Mouse (Mus musculus): ENCODE data around the gene Bid.
A peak's percentile ranks its signal among the peaks of the same experiment; 100 is the strongest.

Gene Bid

GRCm38 (mm10) chr6:120916074-120916971, at the start of gene Bid:
Gene Bid (minus strand): TSS chr6:120916853.
- DNase-seq (ENCODE audit: low read depth, low spot score): peak; percentile 88

- no peak for DNase-seq (ENCODE audit: low read depth, low spot score)
Observed at GRCm38 (mm10) chr6:120965814-120966213, 49.2 kb upstream of the Bid start.

DNA sequence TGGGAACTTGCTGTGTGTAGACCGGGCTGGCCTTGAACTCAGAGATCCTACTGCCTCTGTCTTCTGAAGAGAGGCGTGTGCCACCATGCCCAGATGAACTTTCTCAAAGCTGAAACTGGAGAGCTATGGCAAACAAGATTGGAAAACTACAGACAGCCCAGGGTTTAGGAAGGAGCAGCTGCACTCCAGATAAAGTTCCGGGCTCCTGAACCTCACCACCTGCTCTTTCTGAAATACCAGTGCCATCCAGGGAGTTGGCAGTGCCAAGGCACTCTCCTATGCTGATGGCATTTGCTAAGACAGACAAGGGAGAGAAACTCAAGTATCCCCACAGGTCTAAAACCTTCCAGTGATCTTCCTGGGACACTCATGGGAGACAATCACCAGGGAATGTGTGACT, 47.5 kb upstream of the Bid start:
- no peak for DNase-seq (ENCODE audit: low read depth, low spot score)

GRCm38 (mm10) chr6:120960338-120961030, 43.8 kb upstream of the Bid start:
- DNase-seq (ENCODE audit: low read depth, low spot score): no peak

- no peak for DNase-seq (ENCODE audit: low read depth, low spot score)
Observed at GRCm38 (mm10) chr6:120957331-120957730, 40.7 kb upstream of the Bid start.

GRCm38 (mm10) chr6:120956259-120957161, 39.9 kb upstream of the Bid start:
- no peak for DNase-seq (ENCODE audit: low read depth, low spot score)

GRCm38 (mm10) chr6:120955215-120955614, 38.6 kb upstream of the Bid start:
- no peak for DNase-seq (ENCODE audit: low read depth, low spot score)

- no peak for DNase-seq (ENCODE audit: low read depth, low spot score)
Observed at GRCm38 (mm10) chr6:120954241-120954640, 37.6 kb upstream of the Bid start.

DNA sequence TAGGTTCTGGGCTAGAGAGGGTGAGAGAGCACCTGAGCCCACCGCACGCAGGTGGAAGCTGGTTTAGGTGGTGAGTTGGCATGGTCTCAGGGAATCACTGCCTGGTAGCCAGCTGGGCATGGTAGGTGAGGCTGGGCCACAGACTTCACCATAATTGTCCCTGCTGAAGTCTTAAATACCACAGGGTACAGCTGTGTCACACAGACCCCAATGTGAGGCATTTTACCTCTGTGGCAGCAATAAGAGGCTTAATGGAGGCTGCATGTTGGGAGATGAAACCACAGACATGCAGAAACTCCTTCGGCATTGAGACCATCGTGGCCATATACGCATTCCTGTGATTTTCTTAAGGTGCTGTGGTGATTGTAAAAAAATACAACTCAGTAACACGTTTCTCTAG, 35.8 kb upstream of the Bid start:
- no peak for DNase-seq (ENCODE audit: low read depth, low spot score)

- DNase-seq (ENCODE audit: low read depth, low spot score): no peak
Observed at GRCm38 (mm10) chr6:120951311-120951710, 34.7 kb upstream of the Bid start.

GRCm38 (mm10) chr6:120945510-120945909, 28.9 kb upstream of the Bid start:
- DNase-seq (ENCODE audit: low read depth, low spot score): no peak

DNA sequence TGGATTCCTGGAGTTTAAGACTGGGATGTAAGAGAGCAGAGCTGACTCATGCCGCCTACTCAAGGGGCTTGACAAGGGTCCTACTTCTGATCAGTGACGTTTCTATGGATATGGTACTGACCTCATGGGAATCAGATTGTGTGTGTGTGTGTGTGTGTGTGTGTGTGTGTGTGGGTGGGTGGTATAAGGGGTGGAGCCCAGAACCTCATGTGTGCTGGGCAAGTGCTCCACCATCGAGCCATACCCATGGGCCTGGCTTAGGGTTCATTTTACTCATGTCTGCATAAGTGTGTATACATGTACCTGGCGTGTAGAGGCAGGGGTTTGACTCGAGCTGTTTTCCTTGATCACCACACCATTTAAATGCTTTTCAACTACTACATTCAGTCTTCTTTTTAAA, 27.3 kb upstream of the Bid start:
- DNase-seq (ENCODE audit: low read depth, low spot score): no peak

- no peak for DNase-seq (ENCODE audit: low read depth, low spot score)
Observed at GRCm38 (mm10) chr6:120943551-120943950, 26.9 kb upstream of the Bid start.

DNA sequence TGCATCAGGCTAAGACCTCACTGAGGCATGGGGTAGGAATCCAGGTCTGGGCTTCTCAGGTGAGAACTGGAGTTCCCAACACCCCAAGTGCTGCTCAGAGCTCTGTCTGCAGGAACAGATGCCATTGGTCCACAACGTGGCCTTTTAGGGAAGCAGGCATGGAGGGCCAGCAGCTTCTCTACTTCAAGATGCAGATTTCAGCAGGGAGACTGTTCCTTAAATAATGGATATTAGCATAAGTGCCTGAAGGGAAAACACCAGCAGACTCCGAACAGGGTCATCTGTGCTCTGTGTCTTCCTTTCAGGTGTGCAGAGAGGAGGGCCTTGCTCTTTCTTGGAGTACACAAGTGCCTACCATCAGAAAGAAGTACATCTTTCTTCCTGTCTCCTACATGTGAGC, 26.4 kb upstream of the Bid start:
- no peak for DNase-seq (ENCODE audit: low read depth, low spot score)

GRCm38 (mm10) chr6:120941575-120941974, 24.9 kb upstream of the Bid start:
- no peak for DNase-seq (ENCODE audit: low read depth, low spot score)

DNA sequence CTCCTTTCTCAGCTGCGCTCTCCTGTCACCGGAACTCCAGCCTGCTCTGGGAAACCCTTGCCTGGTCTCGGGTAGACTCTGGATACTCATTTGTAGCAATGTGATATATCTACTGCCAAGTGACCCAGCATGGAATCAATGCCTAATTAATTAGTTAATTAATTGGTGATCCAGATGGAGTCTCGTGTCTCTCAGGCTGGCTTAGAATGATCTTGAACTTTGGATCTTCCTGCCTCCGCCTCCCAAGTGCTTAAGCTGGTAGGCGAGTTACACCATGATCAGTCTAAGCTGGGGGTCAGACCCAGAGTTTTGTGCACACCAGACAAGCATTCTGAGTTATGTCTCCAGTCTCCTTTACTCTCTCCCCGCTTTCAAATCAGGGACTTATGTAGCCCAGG, 24.4 kb upstream of the Bid start:
- no peak for DNase-seq (ENCODE audit: low read depth, low spot score)

GRCm38 (mm10) chr6:120940446-120941083, 23.9 kb upstream of the Bid start:
- no peak for DNase-seq (ENCODE audit: low read depth, low spot score)

DNA sequence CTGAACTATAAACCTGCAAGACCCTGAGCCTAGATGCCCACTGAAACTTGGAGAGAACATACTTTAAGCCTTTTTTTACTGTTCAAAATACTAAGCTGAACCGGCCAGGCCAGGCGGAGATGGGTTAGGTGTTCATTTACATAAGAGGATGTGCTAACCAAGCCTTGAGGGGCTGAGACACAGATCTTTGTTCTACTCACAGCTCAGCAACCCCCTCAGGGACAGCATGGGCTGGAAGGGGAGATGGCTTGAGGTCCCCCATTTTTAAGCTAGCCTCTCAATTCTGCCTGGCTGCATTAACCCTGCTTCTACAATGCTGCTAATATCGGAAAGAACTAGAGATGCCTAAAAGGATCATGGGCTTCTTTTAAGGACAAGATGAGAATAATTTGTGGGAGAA, 23.1 kb upstream of the Bid start:
- DNase-seq (ENCODE audit: low read depth, low spot score): no peak

DNA sequence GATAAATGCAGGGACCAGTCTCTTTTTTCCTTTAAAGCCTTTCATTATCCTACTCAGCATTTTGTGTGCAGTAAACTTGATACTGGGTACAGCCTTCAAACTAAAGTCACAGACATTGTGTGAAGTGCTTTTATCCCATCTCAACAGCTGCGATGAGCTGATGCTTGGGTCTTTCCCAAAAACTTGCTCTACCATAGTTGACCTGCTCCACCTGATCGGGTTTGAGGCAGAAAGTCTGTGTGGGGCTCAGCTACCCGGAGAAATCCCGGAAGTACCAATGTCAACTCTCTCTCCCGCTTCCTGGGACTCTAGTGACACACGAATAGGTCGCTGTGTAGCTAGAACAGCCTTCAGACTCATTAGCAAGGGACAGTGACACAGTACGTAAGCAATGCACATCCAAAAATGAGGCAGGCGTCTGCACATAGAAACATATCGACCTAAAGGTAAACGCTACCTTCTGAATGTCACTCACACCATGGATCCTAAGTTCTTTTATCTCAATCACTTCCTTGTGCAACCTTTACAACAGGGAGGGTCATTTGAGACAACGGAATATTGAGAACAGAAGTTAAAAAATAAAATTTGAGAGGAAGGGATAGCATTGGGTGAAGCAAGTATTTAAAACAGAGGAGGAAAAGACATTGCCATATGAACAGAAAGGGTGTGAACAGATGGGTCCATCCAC, 22.3 kb upstream of the Bid start:
- no peak for DNase-seq (ENCODE audit: low read depth, low spot score)

GRCm38 (mm10) chr6:120937999-120938608, 21.5 kb upstream of the Bid start:
- no peak for DNase-seq (ENCODE audit: low read depth, low spot score)

All from R1 (cell line).